Mouse (Mus musculus) midbrain, postnatal 0 days (tissue): ENCODE results near the gene A930004D18Rik. TPM values are rescaled to one million over a fixed set of nuclear protein-coding genes. Genes with fewer than 3 reads are reported as not detected.

ENCODE experiments used
- ATAC-seq: fragments of 200-750 bp; cut with Nextera tagmentation; 2 replicates; pipeline ENCODE4 v1.8.0; 2017; ENCODE audit warnings: moderate number of reproducible peaks, mild to moderate bottlenecking, moderate TSS enrichment, moderate library complexity; ENCODE audit not compliant: low FRiP score
- DNase-seq: peaks from one replicate; pipeline ENCODE4 v3.0.0-alpha.2; 2015; ENCODE audit warnings: low spot score
- H3K27ac ChIP-seq: fragments of 300-500 bp; sonication (generic); 2 replicates; pipeline ENCODE4 v1.5.1; 2014; ENCODE audit warnings: low read depth, mild to moderate bottlenecking, low read length, mixed read lengths
- H3K27me3 ChIP-seq: fragments of 300-500 bp; sonication (generic); 2 replicates; pipeline ENCODE4 v1.6.1; 2014; ENCODE audit warnings: low read length, control low read depth, mixed read lengths; ENCODE audit not compliant: insufficient read depth
- H3K36me3 ChIP-seq: fragments of 300-500 bp; sonication (generic); 2 replicates; pipeline ENCODE4 v1.6.1; 2014; ENCODE audit warnings: low read length, control low read depth, mixed read lengths; ENCODE audit not compliant: insufficient read depth
- H3K4me1 ChIP-seq: fragments of 300-500 bp; sonication (generic); 2 replicates; pipeline ENCODE4 v1.6.1; 2014; ENCODE audit warnings: mild to moderate bottlenecking, control low read depth, antibody characterized with exemption, low read length, mixed read lengths; ENCODE audit not compliant: insufficient read depth
- H3K4me2 ChIP-seq: fragments of 300-500 bp; sonication (generic); 2 replicates; pipeline ENCODE4 v1.6.1; 2014; ENCODE audit warnings: low read depth, mild to moderate bottlenecking, low read length, mixed read lengths; ENCODE audit not compliant: poor library complexity, severe bottlenecking
- H3K4me3 ChIP-seq: fragments of 300-500 bp; sonication (generic); 2 replicates; pipeline ENCODE4 v1.5.1; 2014; ENCODE audit warnings: low read depth, mild to moderate bottlenecking, low read length, moderate library complexity
- H3K9ac ChIP-seq: fragments of 300-500 bp; sonication (generic); replicated peaks from 2 replicates; pipeline ENCODE4 v1.6.1; 2014; ENCODE audit warnings: mild to moderate bottlenecking, low read length, moderate library complexity, mixed read lengths; ENCODE audit not compliant: poor library complexity, severe bottlenecking
- H3K9me3 ChIP-seq: fragments of 300-500 bp; sonication (generic); 2 replicates; pipeline ENCODE4 v1.6.1; 2016; ENCODE audit warnings: low read length, control low read depth
- CTCF ChIP-seq: IDR thresholded peaks from 2 replicates; pipeline ENCODE4 v1.5.1; 2016; ENCODE audit warnings: antibody characterized with exemption, mild to moderate bottlenecking
- WGBS: fragments of 180-500 bp; shearing (Covaris S2); extraction: QIAGEN DNeasy Blood & Tissue Kit; methylation state at CpG from one replicate; pipeline ENCODE4 v1.1.7; 2014; 5-methylcytosine and 5-hydroxymethylcytosine counted together
- polyA plus RNA-seq: library from polyadenylated mRNA; unstranded; fragments of >200 nt; fragmentation: Nextera tagmentation; extraction: Ambion mirVana; gene quantifications from 2 replicates; pipeline ENCODE4 v1.2.1, GENCODE M21; 2015
- total RNA-seq: library from RNA; depleted of rRNA; stranded (reverse); fragments of >200 nt; gene quantifications from 2 replicates; pipeline ENCODE4 v1.2.3, GENCODE M21; 2014

The A930004D18Rik gene
- total and polyA plus RNA-seq, 2 experiments from 2014 or later, result 3.6 to 10.3 TPM

GRCm38 (mm10) chr2:18012866-18013265, 24.7 kb downstream of the A930004D18Rik start:
- no peaks in the 10 kb centered on the region for H3K27me3 ChIP-seq
- H3K9ac ChIP-seq, result no peak overlapping the region
- no peaks in the 10 kb centered on the region for H3K36me3 ChIP-seq
- H3K27ac ChIP-seq, result no peak overlapping the region
- TF ChIP-seq CTCF, result no peak
- H3K4me3 ChIP-seq, result no peak overlapping the region
- WGBS, result 93% methylated on average over 3 of the region's 3 CpGs
- H3K9me3 ChIP-seq, result no peaks in the 10 kb centered on the region
- ATAC-seq (no peak), DNase-seq (no peak)
- H3K4me2 ChIP-seq, result no peak overlapping the region
- no peaks in the 10 kb centered on the region for H3K4me1 ChIP-seq

- Histone ChIP-seq H3K9ac (no peak overlapping the region), H3K4me3 (no peak overlapping the region), H3K27ac (no peak overlapping the region), H3K4me2 (no peak overlapping the region), H3K9me3 (no peaks in the 10 kb centered on the region), H3K4me1 (no peaks in the 10 kb centered on the region), H3K36me3 (no peaks in the 10 kb centered on the region), H3K27me3 (no peaks in the 10 kb centered on the region)
- ATAC-seq (no peak), DNase-seq (no peak)
- 88% methylated on average over 6 of the region's 6 CpGs for WGBS
- TF ChIP-seq CTCF, result no peak
These were observed 26.3 kb downstream of the A930004D18Rik start for GRCm38 (mm10) chr2:18011226-18011625.

- Histone ChIP-seq H3K36me3 (no peaks in the 10 kb centered on the region), H3K4me3 (no peak overlapping the region), H3K9ac (no peak overlapping the region), H3K9me3 (no peaks in the 10 kb centered on the region), H3K4me1 (no peaks in the 10 kb centered on the region), H3K4me2 (no peak overlapping the region), H3K27me3 (no peaks in the 10 kb centered on the region), H3K27ac (no peak overlapping the region)
- DNase-seq (no peak), ATAC-seq (no peak)
- WGBS, result 40% methylated on average over 8 of the region's 8 CpGs
- no peak for TF ChIP-seq CTCF
These were observed 32.4 kb downstream of the A930004D18Rik start for GRCm38 (mm10) chr2:18005137-18005536.

- no peak overlapping the region for H3K4me2 ChIP-seq
- H3K27me3 ChIP-seq, result no peaks in the 10 kb centered on the region
- WGBS, result 91% methylated on average over 4 of the region's 4 CpGs
- no peak overlapping the region for H3K9ac ChIP-seq
- H3K36me3 ChIP-seq, result no peaks in the 10 kb centered on the region
- no peak overlapping the region for H3K4me3 ChIP-seq
- no peak overlapping the region for H3K27ac ChIP-seq
- no peak for TF ChIP-seq CTCF
- DNase-seq (no peak), ATAC-seq (no peak)
- H3K9me3 ChIP-seq, result no peaks in the 10 kb centered on the region
- no peaks in the 10 kb centered on the region for H3K4me1 ChIP-seq
These were observed 33.3 kb downstream of the A930004D18Rik start for GRCm38 (mm10) chr2:18004286-18004685.

- Histone ChIP-seq H3K4me3 (no peak overlapping the region), H3K36me3 (no peaks in the 10 kb centered on the region), H3K4me2 (no peak overlapping the region), H3K4me1 (no peaks in the 10 kb centered on the region), H3K27ac (no peak overlapping the region), H3K9ac (no peak overlapping the region), H3K27me3 (no peaks in the 10 kb centered on the region), H3K9me3 (no peaks in the 10 kb centered on the region)
- 93% methylated on average over 3 of the region's 3 CpGs for WGBS
- no peak for DNase-seq
- TF ChIP-seq CTCF, result no peak
- ATAC-seq, result no peak
These were observed 35.2 kb downstream of the A930004D18Rik start for GRCm38 (mm10) chr2:18002306-18002705.

- Histone ChIP-seq H3K4me3 (no peak within 1 kb of the TSS), H3K36me3 (no peaks in the 10 kb centered on the region), H3K27ac (no peak within 1 kb of the TSS), H3K9me3 (no peaks in the 10 kb centered on the region), H3K4me2 (no peak within 1 kb of the TSS), H3K27me3 (no peaks in the 10 kb centered on the region), H3K4me1 (no peaks in the 10 kb centered on the region), H3K9ac (no peak within 1 kb of the TSS)
- DNase-seq (no peak), ATAC-seq (no peak)
- TF ChIP-seq CTCF, result no peak
These were observed 40.7 kb downstream of the A930004D18Rik start, which contains the start of gene H2al2a for GRCm38 (mm10) chr2:17996858-17997257. H2al2a (minus strand) TSS chr2:17996958.
